Mouse (Mus musculus) right cerebral cortex, postnatal 25 days (tissue): ENCODE measurements at regions not wholly inside any gene's neighbourhood (a gene's known extent, or its start where the extent isn't known, plus 50 kb on each side); places are given as distances from the start of the nearest gene placed in this dataset.

Experiments used
- DNase-seq: peaks from one replicate; pipeline ENCODE4 v3.0.0; 2022

- DNase-seq = no peak
Measured at GRCm38 (mm10) chr3:65891594-65891993, 66.5 kb downstream of the Ccnl1 start.

DNA sequence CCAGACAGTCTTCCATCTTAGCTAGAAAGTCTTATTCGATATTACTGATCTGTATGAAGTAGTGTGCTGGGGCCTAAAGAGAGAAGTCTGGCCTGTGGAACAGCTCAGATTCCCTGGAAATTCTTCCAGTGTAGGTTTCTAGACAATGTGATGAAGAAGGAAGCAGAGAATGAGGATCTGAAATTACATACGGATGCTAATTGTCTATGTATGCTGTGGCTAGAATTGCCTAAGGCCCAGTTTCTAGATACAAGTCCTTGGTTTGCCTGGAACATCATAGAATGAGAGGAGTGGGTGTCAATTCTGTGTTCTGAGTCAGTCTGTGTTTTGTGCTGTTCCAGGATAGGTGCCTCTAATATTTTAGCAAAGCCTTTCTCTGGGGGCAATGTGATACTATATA, 66.9 kb downstream of the Ccnl1 start:
- no peak for DNase-seq

DNA sequence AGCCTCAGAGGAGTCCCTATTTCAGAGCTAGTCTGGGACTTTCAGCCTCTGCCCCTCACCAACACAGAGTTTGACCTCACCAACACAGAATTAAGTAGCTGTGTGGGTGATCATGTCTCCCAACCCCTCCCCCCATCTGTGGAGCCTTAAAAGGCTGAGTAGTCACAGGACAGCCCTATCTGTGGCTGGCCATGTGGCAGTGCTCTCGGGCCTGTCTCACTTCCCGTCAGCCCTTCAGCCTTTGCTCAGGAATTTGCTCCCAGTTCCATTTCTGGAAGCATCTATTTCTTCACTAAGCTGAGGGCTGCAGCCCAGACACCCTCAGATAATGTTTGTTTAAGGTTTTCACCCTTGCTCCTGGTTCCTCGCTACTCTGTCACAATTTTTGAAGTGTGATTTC, 69.1 kb downstream of the Ccnl1 start:
- DNase-seq = no peak

DNA sequence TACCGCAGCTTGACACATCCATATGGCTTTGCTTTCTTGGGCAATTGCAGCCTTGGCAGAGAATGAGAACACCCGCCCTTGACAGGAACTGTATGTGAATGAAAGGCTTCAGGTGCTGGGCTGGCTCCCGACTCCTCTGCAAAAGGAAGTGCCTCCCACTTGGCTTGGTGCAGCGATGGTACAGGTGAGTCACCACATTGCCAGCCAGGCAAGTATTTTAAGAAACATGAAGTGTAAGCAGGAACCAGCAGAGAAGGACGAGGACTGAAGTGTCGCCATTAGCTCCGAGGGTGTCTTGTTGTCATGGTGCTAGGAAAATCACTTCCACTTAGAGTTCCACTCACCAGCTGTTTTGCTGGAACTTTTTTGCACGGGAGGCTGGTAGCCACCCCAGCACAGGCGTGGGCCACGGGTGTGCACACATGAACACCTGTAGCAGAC, 73.5 kb downstream of the Ccnl1 start:
- peak; percentile 81 for DNase-seq

DNA sequence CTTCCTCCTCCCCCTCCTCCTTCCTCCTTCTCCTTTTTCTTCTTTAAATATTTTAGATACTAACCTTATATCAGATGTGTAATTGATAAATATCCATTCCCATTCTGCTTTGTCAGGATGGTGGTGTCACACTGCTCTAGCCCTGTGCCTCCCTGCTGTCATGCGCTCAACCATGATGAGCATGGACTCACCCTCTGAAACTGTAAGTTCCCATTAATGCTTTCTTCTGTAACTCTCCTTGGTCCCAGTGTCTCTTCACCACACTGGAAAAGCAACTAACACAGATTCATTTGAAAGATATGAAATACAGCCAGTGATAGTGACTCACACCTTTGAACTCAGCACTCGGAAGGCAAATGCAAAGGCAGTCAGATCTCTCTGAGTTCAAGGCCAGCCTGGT, 75.9 kb downstream of the Ccnl1 start:
- DNase-seq = no peak
